Mouse (Mus musculus): Measurements from ENCODE around the gene Phtf2. TPM values are rescaled to one million over a fixed set of nuclear protein-coding genes. Genes with fewer than 3 reads are reported as not detected.
"Not testable (repeated sequence)": the region's sequence is repeated elsewhere in the genome, so short reads cannot be mapped to it uniquely, and the experiment has no call there.

The Phtf2 gene
- polyA plus RNA-seq, 2 experiments from 2014 or later, result 41.5 to 45.4 TPM

DNA sequence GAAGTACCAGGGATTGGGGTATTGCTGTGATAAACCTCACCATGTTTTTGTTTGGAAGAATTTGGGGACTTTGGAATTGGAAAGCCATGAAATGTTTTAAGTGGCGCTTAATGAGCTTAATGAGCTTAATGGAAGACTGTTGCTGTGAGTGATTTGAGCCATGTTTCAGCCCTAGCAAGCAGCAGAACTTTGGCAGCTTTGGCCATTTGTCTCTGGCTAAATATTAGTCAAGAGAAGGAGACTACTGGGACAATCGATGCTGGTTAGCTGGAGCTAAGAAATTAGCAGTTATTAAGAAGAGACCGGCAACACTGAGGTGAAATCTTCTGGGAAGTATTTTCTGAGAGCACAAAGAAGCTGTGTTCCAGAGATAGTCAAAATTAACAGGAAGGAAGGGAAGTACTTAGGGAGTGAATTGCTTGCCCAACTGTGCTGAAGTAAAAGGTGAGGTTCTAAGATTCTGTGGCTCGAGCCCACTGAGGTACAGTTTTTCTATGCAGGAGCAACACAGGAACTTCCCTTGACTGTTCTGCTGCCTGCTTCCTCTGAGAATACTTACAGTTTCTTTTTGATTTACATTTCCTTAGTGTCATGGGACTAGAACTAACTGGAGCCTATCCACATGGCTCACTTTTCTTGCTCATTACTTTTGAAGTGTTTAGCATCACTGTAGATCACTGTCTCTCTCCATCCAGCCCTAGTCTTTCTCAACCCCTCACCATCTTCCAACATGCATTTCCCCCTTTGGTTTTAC lies 17.5 kb downstream of the Phtf2 start:
- peak; percentile 69 for ATAC-seq

DNA sequence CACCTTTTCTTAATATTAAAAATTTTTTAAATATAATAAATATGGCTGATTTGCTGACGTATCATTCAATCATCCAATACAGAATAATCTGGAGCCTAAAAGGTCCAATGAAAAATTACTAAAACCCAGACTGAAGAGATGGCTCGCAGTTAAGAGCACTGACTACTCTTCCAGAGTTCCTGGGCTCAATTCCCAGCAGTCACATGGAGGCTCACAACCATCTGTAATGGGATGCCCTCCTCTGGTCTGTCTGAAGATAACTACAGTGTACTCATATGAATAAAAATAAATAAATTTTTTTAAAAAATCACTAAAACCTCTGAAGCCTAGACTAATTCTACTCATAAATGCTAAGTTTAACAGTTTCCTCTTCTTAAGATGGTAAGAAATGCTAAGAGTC lies 20.0 kb downstream of the Phtf2 start:
- ATAC-seq, result no peak

DNA sequence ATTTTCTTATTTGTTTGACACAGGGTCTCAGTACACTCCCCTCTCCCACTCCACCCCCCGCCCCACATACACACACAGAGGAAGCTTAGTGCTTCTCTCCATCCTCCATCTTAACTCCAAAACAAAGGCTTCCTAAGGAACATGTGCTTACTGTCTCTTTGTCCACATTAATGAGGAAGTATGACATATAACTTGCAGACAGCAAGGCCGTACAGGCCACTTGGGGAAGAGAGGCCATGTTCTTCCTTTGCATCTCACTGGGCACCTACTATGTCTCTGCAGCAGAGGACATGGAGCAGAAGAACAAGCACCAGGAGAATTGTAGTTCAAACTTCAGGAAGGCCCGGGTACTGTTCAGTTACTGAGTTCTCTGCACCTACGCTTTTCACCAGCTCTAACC lies 21.4 kb downstream of the Phtf2 start:
- no peak for ATAC-seq

DNA sequence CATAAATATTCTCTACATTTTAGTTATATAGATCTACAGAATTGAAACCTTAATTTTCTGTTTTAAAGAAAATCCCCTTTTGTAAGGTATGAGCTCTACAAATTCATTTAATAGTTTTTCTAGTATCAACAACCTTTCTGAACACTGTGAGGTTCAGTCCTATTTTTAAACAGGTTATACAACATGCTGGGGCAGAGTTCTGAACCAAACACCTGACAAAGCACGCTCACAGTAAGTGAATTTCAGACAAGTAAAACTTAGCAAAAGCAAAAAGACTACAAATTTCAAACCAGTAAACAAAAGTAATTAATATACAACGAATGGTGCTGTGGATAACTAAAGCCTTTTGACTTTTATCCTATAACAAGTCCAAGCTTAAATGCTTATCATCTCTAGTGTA lies 23.5 kb downstream of the Phtf2 start:
- ATAC-seq, result no peak

DNA sequence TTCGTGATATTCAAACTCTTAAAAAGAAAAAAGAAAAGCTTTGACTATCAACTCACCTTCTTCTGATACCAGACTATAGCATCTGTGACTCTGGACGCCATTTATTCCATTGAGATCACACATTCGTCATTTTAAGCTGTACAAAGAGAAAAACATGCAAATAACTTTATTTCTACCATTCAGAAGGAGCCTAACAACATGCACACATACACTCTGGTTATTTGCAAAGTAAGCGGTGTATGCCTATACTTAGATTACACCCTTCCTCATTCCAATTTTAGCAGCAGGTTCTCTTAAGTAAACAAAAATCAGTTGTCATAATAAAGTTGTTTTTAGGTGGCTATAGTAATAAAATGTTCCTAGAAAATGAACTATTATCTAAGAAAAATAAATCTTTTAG lies 26.9 kb downstream of the Phtf2 start:
- ATAC-seq, result no peak

DNA sequence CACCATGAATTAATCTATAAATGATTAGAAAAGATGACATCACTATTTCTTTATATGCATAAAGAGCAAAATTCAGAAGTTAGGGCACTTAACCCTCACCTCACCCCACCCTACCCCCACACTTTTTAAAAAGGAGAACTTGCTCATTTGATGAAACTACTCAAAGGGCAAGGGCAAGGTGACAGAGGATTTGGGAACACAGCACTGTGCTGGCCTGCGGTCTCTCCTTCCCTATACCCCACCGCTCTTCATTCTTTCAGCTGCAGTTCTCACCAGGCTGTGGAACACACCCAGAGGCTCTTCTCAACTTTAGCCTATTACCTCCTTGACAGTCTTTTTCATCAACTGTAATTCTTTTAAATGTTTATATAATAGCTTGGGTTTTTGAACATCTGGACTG lies 34.9 kb downstream of the Phtf2 start:
- ATAC-seq, result no peak

DNA sequence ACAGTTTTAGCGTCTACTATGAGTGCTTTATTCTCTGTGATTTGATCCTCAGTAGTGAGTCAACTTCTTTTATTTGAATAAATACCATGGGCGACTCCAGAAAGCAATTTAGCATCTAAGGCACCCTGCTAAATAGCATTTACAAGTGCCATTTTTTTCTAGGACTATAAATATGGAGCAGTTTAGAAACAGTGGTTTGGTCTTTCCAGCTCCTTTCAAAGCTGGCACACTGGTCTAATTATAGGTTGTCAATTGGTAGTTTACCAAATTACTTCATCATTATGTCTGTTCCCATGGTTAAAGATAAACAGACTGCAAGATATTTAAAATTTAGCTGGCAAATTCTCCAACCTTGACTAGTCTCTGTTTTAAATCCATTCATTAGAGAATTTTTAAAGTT lies 38.1 kb downstream of the Phtf2 start:
- ATAC-seq, result no peak

DNA sequence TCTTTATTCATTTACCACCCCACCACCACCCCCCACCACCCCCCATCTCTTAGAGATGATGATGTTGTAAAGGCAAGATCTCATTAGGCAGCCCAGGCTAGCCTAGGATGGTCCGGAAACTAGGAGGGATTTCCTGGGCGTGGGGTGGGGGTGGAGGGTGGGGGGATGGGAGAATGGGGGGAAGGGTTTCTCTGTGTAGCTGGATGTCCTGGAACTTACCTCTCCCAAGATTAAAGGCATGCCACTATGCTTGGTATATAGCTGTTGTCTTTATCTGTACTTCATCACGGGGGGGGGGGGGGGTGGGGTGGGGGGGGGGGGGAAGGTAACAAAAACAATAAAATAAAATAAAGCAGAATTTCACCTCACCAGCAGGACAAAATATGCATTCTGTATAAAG lies 38.5 kb downstream of the Phtf2 start:
- ATAC-seq, result no peak

DNA sequence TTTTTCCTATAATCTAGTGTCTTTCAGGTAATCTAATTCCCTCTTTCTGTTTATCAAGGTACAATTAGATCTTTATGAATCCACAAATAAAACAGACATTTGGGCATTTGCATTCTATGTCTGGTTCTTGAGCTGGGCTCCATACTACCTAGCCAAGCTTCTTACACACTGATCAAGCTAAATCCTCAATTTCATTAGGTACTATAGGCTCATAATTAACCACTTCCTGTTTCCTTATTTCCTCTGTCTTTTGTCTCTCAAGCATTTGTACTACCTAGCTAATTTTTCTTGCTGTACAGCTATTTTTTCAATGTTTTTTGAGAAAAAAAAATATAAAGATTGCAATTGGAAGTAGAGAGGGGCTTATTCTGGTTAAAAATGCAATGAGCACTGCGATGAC lies 44.8 kb downstream of the Phtf2 start:
- no peak for ATAC-seq

DNA sequence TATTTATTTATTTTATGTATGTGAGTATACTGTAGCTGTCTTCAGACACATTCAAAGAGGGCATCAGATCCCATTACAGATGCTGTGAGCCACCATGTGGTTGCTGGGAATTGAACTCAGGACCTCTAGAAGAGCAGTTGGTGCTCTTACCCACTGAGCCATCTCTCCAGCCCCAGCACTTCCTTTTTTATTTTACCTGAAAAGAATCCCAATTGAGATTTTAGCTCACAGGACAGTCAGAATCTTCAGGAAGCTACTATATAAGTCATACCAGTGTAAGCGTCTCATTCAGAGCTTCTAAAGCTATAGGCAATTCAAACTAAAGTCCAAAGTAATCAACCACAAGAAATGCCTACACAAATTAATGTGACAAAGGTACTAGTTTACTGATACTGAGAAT lies 47.5 kb downstream of the Phtf2 start:
- ATAC-seq, result no peak

DNA sequence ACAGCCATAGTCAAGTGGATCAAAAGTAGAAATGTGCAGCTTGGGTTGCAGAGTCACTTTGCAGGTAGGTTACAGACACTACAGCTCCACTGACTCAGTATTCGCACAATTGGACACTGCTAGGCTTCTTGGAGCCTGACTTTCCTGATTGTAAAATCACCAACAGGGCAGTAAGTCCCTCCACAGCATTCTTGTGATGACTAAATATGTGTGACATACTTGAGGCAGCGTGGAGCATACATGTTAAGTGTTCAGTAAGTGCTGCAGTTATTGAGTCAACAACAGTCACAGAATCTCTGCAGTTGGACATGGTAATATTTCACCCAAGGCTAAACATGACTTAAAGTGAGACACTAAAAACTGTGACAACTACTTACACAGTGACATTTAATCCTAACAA lies 50.5 kb downstream of the Phtf2 start:
- ATAC-seq, result no peak

DNA sequence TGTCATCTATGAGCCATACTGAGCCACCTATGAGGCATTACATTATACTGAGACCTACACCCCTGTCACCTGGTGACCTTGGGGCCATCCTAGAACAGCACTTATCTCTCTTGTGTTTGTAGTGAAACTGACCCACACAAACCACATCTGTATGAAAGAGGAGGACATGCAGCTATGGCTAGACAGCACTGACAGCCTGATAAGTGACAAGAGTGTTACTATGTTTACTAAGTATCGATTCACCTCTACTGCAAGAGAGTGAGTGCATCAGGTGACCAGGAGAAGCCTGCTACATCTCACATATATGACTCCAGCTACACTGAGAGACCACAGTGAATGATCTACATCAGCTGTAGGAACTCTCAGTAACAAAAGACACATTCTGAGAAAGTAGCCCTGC lies 51.2 kb downstream of the Phtf2 start:
- ATAC-seq, result no peak

DNA sequence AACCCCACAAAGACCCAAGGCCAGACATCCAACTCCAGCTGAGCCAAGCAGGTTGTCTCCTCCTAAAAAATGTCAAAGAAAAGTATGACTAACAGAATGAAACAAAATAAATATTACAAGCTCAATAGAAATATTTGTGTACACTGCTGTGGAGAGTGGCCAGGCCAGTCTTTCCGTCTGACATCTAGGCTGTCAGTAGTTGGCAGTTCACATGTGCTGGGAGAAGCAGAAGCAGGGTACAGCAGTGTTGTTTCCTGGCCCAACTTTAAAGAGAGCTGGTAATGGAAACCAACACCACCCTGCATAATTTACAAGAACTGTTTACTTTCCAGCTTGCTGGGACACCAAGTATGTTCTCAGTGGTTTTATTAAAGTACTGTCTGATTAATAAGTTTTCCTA lies 60.3 kb downstream of the Phtf2 start:
- ATAC-seq, result no peak

DNA sequence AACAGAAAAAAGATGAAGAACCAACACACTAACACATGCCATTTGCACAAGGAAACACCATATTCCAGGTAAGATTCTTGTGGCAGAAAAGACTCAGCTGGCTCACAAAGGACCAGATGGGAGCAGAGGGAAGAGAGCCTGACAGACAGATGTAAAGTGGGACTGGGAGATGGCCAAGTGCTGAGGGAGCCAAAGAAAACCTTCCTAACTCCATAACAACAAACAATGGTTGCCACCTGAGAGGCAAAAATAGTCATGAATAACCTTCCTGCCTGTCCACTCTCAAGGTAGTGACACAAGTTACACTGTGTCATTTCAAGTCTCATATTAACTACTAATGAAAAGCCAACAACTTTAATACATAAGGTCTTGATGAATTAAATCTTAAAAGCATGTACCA lies 60.8 kb downstream of the Phtf2 start:
- ATAC-seq, result no peak

DNA sequence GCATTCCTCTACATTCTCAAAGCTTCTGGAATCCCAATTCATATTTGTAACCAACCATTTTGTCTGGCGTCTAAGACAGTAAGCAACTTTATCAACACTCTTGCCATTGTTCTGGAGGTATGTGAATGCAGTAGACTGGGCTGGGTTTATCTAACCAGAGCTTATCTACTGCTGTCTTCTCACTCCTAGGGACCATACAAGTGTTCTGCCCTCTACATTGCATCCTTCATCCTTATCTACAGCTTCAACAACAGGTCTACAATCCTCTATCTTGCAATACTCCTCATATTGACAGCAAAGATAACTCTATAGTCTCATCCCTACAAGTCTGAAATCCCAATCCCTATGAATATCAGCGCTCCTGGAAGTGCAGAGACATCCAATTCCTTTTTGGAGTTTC lies 66.8 kb downstream of the Phtf2 start:
- ATAC-seq, result no peak

DNA sequence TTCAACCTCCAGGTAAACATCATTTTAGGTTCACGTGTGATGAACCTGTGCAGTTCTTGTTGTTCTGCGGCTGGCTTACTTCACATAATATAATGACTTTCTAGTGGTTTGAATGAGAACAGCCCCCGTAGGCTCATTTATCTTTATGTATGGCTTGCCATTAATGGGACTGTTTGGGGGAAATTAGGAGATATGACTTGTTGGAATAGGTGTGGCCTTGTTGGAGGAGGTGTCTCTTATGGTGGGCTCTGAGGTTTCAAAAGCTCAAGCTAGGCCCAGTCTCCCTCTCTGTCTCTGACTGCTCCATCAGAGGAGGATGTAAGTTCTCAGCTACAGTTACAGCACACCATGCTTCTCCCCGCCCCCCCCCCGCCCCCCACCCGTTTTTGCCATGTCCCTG lies 71.5 kb downstream of the Phtf2 start:
- no peak for ATAC-seq

DNA sequence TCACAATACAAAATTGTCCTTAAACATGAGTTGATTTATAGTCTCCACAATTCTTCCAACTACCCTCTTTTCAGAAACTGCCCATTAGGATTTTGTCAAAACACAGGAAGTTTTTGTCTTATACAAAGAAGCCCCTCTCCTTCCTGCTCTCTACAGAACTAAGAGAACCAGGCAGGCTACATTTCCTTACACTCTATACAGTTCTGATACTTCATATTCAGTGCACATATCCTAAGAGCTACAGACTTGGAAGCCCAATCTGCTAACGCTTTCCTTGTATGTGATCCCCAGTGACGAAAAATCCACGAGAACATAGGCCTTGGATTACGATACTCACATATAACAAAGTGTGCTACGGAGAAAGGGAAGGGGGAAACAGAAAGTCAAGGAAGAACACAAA lies 86.0 kb downstream of the Phtf2 start:
- ATAC-seq, result no peak

DNA sequence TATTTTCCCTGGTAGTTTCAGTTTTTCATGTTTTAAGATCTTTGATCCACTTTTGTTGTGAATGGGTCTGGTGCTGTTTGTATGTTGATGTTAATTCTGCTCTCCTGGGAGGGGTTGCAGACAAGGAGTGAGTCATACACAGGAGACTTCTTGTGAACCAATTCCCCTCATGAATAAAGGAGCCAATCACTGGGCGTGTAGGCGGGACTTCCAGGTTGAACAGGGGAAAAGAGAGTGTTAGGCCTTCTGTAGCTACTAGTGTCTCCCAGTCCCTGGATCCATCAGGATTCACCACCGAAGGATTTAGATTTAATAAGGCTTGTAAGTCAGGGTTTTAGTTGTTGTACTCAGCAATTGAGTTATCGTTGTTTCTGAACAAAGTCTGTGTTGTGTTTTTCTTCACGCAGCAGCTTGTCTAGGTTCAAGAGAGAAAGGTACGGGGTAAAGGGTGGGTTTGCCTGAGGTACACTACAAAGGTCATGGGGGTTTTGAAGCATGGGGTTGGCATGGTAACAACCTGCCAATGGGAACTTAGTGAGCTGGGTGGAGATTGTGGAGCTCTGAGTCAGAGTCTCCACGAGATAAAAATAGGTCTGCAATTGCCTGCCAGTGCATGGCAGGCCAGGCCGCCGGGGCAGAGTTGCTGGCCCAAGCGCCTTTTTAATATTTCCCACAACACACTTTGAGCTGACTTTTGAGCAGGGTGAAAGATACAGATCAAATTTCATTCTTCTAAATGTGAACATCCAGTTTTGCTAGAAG lies 90.0 kb downstream of the Phtf2 start:
- ATAC-seq, result peak; percentile 60

DNA sequence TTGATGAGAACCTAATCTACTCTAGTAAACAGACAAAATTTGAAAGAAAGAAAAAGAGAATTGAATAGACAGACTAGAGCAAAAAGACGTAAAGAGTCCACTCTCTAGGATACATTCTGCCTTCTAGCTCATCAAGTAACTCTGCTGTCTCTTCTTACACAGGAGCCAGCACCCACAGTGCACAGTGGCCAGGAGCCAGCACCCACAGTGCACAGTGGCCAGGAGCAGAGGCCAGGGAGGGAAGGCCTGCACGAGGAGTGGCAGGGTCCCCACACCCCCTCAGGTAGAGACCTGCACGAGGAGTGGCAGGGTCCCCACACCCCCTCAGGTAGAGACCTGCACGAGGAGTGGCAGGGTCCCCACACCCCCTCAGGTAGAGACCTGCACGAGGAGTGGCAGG lies 95.5 kb downstream of the Phtf2 start:
- not testable (repeated sequence) for ATAC-seq

DNA sequence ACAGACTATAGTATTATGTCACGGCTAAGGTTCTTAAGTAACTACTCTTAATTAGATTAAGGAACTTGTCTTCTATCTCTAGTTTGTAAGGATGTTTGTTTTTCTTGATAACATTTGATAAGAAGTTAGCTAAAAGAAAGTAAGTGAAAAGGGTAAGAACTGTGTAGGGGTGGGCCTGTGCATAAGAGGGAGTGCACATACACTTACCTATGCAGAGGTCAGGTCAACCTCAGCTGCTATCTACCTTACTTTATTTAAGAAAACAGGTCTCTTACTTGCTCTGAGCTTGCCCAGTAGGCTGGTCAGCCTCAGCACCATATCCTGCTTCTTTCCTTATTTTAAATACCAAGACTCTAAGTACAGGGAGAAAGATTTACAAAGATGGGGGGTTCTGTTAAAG lies 100.8 kb downstream of the Phtf2 start:
- ATAC-seq, result no peak

DNA sequence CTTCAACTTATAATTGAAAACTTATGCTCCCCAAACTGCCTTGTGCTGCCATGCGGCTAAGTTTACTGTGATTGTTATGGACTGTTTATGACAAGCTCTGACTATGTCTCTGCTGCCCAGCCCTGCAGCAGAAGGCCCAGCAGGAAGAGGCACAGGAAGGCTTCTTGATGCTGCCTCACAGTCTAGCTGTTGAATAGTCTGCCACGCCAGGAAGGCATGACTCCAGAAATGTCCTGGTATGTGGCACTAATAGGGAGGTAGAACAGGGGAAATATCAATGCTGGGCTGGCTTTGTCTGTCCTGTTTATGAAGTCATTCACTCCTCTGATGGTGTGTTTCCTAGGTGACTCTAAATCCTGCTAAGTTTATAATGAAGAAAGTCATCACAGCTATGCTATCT lies 102.7 kb downstream of the Phtf2 start:
- no peak for ATAC-seq

DNA sequence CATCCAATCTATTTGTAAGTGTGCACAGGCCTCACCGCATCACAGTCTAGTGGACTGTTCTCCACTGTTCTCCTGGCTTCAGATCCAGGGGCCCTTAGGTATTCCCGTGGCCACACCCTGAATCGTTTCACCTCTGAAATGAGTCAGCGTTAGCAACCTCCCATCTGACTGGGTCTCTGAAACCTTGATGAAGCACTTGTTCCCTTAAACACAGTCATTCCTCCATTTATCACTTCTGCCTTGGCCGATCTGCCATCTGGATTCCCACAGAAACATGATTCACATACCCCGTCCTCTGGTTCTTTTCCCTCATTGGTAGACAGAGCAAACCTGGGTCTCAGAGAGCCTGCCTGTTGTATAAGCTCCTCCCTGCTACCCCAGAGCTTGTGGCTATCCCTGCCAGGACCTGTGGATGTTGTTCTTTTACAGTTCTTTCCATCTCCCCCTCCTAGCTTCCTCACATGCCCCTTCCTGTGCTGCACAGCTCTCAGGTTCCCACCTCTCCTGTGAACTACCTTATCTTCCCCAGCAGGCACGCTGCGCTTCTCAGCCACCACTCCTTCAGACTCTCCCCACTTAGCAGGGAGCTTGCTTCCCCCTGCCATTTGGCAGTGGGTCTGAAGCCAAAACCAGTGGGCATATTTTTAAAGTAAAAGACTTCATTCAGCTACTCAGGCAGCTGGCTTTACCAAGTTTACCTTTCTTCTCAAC lies 103.5 kb downstream of the Phtf2 start:
- no peak for ATAC-seq

DNA sequence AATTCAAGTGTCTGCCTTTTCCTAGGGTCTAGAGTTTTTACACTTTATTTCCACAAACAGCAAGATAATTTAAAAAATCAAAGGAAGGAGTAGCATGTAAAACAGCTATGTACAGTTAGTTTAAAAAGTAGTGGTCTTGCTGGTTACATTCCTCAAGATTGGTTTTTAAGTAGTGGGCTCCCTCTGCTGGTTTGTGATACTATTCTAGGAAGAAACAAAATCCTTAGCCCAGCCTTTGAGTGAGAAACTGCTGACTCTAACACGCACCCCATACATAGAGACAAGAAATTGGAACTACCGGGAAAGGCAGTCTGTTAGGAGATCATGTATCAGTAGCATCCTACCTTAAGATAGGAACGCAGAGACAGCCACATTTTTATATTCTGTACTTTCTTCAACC lies 108.6 kb downstream of the Phtf2 start:
- ATAC-seq, result no peak

DNA sequence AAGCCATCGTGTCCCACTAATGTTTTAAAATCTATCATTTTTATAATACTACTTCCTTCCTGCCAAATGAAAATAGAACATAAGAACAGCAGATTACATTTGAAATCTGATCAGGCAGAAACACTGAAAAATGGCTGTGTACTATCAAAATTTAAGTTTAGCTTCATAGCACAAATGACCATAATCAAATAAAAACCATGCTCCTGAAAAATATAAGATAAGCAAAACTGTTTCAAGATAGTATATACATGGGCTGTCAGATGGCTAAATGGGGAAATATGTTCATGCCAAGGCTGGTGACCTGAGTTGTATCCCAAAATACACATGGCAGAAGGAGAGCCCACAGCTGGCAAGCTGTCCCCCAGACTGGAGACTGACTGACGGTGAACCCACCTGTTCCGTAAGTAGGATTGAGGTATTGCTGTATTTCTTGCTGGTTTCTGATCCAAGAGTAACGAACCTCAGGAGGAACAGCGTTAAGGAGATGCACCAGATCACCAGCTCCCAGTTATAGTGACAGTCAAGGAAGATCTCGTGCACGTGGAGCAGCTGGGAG lies 116.5 kb downstream of the Phtf2 start:
- no peak for ATAC-seq
